Mouse (Mus musculus) small intestine, adult 2 months (tissue): ENCODE results near the gene Rufy1. TPM values are rescaled to one million over a fixed set of nuclear protein-coding genes. Genes with fewer than 3 reads are reported as not detected.
A peak's percentile ranks its signal among the peaks of the same experiment; 100 is the strongest.

ENCODE experiments used
- H3K27ac ChIP-seq: fragments of 200-500 bp; 2 replicates; pipeline ENCODE4 v1.5.1; 2012; ENCODE audit warnings: low read depth, low read length, control low read depth, inconsistent platforms; ENCODE audit not compliant: insufficient read depth
- H3K27me3 ChIP-seq: fragments of 200-500 bp; 2 replicates; pipeline ENCODE4 v1.6.1; 2012; ENCODE audit warnings: mild to moderate bottlenecking, moderate library complexity, low read length, inconsistent platforms; ENCODE audit not compliant: control insufficient read depth, insufficient read depth
- H3K36me3 ChIP-seq: fragments of 200-500 bp; 2 replicates; pipeline ENCODE4 v1.6.1; 2012; ENCODE audit warnings: mild to moderate bottlenecking, low read length, control low read depth, inconsistent platforms; ENCODE audit not compliant: control insufficient read depth, insufficient read depth
- H3K4me1 ChIP-seq: fragments of 200-500 bp; 2 replicates; pipeline ENCODE4 v1.6.1; 2012; ENCODE audit warnings: low read length, inconsistent platforms, mixed read lengths; ENCODE audit not compliant: control insufficient read depth, insufficient read depth, insufficient read length
- H3K4me3 ChIP-seq: fragments of 200-500 bp; 2 replicates; pipeline ENCODE4 v1.5.1; 2012; ENCODE audit warnings: low read depth, mild to moderate bottlenecking, control low read depth, inconsistent platforms, low read length, moderate library complexity
- CTCF ChIP-seq: fragments of 200-500 bp; IDR thresholded peaks from 2 replicates; pipeline ENCODE4 v1.5.1; 2012; ENCODE audit warnings: low read depth, mild to moderate bottlenecking, control low read depth, inconsistent platforms, low read length, moderate library complexity, mixed read lengths; ENCODE audit not compliant: insufficient replicate concordance, insufficient read length; ENCODE audit errors: extremely low read depth
- POLR2A ChIP-seq: fragments of 200-500 bp; IDR thresholded peaks from 2 replicates; pipeline ENCODE4 v1.6.1; 2012; ENCODE audit warnings: low read depth, mild to moderate bottlenecking, control low read depth, inconsistent platforms, low read length, moderate library complexity
- WGBS: fragments of 180-500 bp; shearing (Covaris S2); methylation state at CpG from one replicate; pipeline ENCODE4 v1.1.7; 2018; 5-methylcytosine and 5-hydroxymethylcytosine counted together
- polyA plus RNA-seq: library from polyadenylated mRNA; depleted of rRNA; stranded (reverse); fragments of >200 nt; gene quantifications from 2 replicates; pipeline ENCODE4 v1.2.3, GENCODE M21; 2012

Gene Rufy1
- polyA plus RNA-seq, 1 experiment, result 15.8 TPM

- no peaks in the 10 kb centered on the region for H3K27me3 ChIP-seq
- no peak for TF ChIP-seq CTCF
- no peak for TF ChIP-seq POLR2A
- H3K36me3 ChIP-seq, result peaks cover 54% of the 10 kb centered on the region
- H3K27ac ChIP-seq, result no peak overlapping the region
- 93% methylated on average over 3 of the region's 3 CpGs for WGBS
- no peak overlapping the region for H3K4me3 ChIP-seq
- no peaks in the 10 kb centered on the region for H3K4me1 ChIP-seq
Measured at GRCm38 (mm10) chr11:50388217-50388929, 42.6 kb downstream of the Rufy1 start.

GRCm38 (mm10) chr11:50387697-50388096 is 43.2 kb downstream of the Rufy1 start:
- H3K36me3 ChIP-seq, result peaks cover 59% of the 10 kb centered on the region
- no peak overlapping the region for H3K27ac ChIP-seq
- H3K27me3 ChIP-seq, result no peaks in the 10 kb centered on the region
- TF ChIP-seq POLR2A (no peak), CTCF (no peak)
- 86% methylated on average over 4 of the region's 4 CpGs for WGBS
- H3K4me1 ChIP-seq, result no peaks in the 10 kb centered on the region
- no peak overlapping the region for H3K4me3 ChIP-seq

- Histone ChIP-seq H3K27me3 (no peaks in the 10 kb centered on the region), H3K36me3 (peaks cover 61% of the 10 kb centered on the region), H3K4me3 (no peak overlapping the region), H3K27ac (no peak overlapping the region), H3K4me1 (no peaks in the 10 kb centered on the region)
- WGBS, result 86% methylated on average over 3 of the region's 3 CpGs
- TF ChIP-seq CTCF (no peak), POLR2A (no peak)
Measured at GRCm38 (mm10) chr11:50387167-50387679, 43.7 kb downstream of the Rufy1 start.

GRCm38 (mm10) chr11:50381311-50381710 is 49.6 kb downstream of the Rufy1 start:
- Histone ChIP-seq H3K4me3 (no peak overlapping the region), H3K4me1 (peaks cover 6% of the 10 kb centered on the region; the same call in 1 of the 2 replicates), H3K27me3 (no peaks in the 10 kb centered on the region), H3K27ac (no peak overlapping the region), H3K36me3 (peaks cover 35% of the 10 kb centered on the region)
- TF ChIP-seq POLR2A (no peak), CTCF (no peak)
- 18% methylated on average over 4 of the region's 4 CpGs for WGBS

- peaks cover 6% of the 10 kb centered on the region; the same call in 1 of the 2 replicates for H3K4me1 ChIP-seq
- peaks cover 24% of the 10 kb centered on the region for H3K36me3 ChIP-seq
- peak overlapping the region; percentile 74 for H3K4me3 ChIP-seq
- 29% methylated on average over 12 of the region's 12 CpGs for WGBS
- H3K27me3 ChIP-seq, result no peaks in the 10 kb centered on the region
- no peak overlapping the region for H3K27ac ChIP-seq
- TF ChIP-seq POLR2A (no peak), CTCF (no peak)
Measured at GRCm38 (mm10) chr11:50379023-50379752, 51.7 kb downstream of the Rufy1 start.

- under 1% methylated on average over 71 of the region's 71 CpGs for WGBS
- Histone ChIP-seq H3K36me3 (peaks cover 18% of the 10 kb centered on the region), H3K4me1 (peaks cover 6% of the 10 kb centered on the region; the same call in 1 of the 2 replicates), H3K27ac (peak overlapping the region; percentile 93), H3K27me3 (no peaks in the 10 kb centered on the region), H3K4me3 (peak overlapping the region; percentile 74)
- TF ChIP-seq POLR2A (peak; percentile 30; the same call in 1 of the 2 replicates), CTCF (peak; percentile 68)
Measured at GRCm38 (mm10) chr11:50377892-50378684, 52.8 kb downstream of the Rufy1 start.
